In the genomic region with DNA sequence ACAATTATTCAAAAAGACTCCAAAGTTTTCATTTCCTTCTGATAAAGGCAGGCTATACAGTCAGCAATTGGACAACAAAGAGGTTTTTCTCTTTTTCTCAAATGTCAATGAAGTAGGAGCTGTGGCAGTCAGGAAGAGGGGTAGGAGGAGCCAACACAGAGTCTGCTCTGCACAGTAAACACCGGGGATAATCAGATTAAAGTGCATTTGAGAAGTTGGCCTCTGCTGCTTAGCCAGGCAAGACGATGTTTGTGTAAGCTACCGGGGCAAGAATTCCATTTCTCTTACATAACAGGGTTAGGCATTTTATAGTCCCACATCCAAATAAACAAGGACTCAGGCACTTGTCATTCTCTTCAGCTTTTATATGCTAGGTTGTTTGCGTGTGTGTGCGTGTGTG, we compare ENCODE assay signal across 11 mouse cellular contexts.
DNase-seq lines count a peak whose midpoint lies in the region; ATAC-seq and TF ChIP-seq lines count a peak whose summit lies in the region.
"Had no signal": no experiment of that assay in that cellular context is flagged by ENCODE, and none has a peak within 500 bp of the region (broad histone marks: within the 10 kb centered on the region; RNA-seq: fewer than 3 reads in every experiment).

No protein-coding gene starts in this region.

- peak; percentile 70 for DNase-seq in liver, adult 2 months (ENCODE audit: extremely low read depth, low read depth, low spot score)
- no peak for DNase-seq in liver, postnatal 0 days
- peak; percentile 30 for DNase-seq in embryo, embryonic 11 days
- DNase-seq in left cerebral cortex, adult 9 months (ENCODE audit: low spot score in 2 of 2) = no peak
- no peak for DNase-seq in thymus, postnatal 4 days
- no peak for DNase-seq in cerebellum, postnatal 36 days
- DNase-seq: cerebellum, adult 9-11 months had no signal

- no peak for ATAC-seq in liver, postnatal 0 days
- ATAC-seq in kidney, embryonic 15.5 days (replicated peaks; ENCODE audit: low FRiP score) = peak; percentile 92
- ATAC-seq in midbrain, embryonic 16.5 days = peak; percentile 76; the same call in 1 of the 2 replicates
- ATAC-seq: liver, embryonic 12.5 days had no signal

- no peak overlapping the region for H3K4me3 ChIP-seq in liver, adult 2 months (ENCODE audit: insufficient read depth, low read depth, low read length)
- H3K4me3 ChIP-seq in liver, postnatal 0 days (ENCODE audit: low read depth, low read length) = no peak overlapping the region
- no peak overlapping the region for H3K4me3 ChIP-seq in kidney, embryonic 15.5 days (replicated peaks)
- H3K4me3 ChIP-seq in midbrain, embryonic 16.5 days (ENCODE audit: low read depth, low read length) = no peak overlapping the region
- H3K4me3 ChIP-seq: liver, embryonic 12.5 days had no signal

- H3K79me2 ChIP-seq in liver, adult 2 months (ENCODE audit: control insufficient read depth, insufficient read depth, low read length) = no peaks in the 10 kb centered on the region

- TF ChIP-seq CTCF in liver, adult 2 months (IDR thresholded peaks at IDR 0.05; ENCODE audit: low read depth, low read length) = no peak
- TF ChIP-seq CTCF in liver, postnatal 0 days (IDR thresholded peaks at IDR 0.05; ENCODE audit: low read depth) = no peak

- no peak for TF ChIP-seq POLR2A in liver, adult 2 months (IDR thresholded peaks at IDR 0.05; ENCODE audit: extremely low read depth, insufficient read depth, low read length)

- H3K4me1 ChIP-seq in liver, adult 2 months (ENCODE audit: control insufficient read depth, insufficient read depth, low read length) = peaks cover 5% of the 10 kb centered on the region; the same call in 1 of the 2 replicates
- H3K4me1 ChIP-seq in liver, postnatal 0 days (ENCODE audit: insufficient read depth) = no peaks in the 10 kb centered on the region
- H3K4me1 ChIP-seq in kidney, embryonic 15.5 days = peaks cover 8% of the 10 kb centered on the region; the same call in 1 of the 2 replicates
- H3K4me1 ChIP-seq in midbrain, embryonic 16.5 days (ENCODE audit: control insufficient read depth, insufficient read depth, low read length) = 0 out of 2 replicates have a peak, but pooled peaks cover 3% of the 10 kb centered on the region
- H3K4me1 ChIP-seq: liver, embryonic 12.5 days had no signal

- H3K36me3 ChIP-seq in liver, adult 2 months (ENCODE audit: control insufficient read depth, insufficient read depth, low read length) = no peaks in the 10 kb centered on the region
- no peaks in the 10 kb centered on the region for H3K36me3 ChIP-seq in liver, postnatal 0 days (replicated peaks; ENCODE audit: insufficient read depth, low read length)
- H3K36me3 ChIP-seq in kidney, embryonic 15.5 days = no peaks in the 10 kb centered on the region
- H3K36me3 ChIP-seq in midbrain, embryonic 16.5 days (ENCODE audit: control insufficient read depth, insufficient read depth, low read length) = no peaks in the 10 kb centered on the region
- H3K36me3 ChIP-seq: liver, embryonic 12.5 days had no signal

- no peak overlapping the region for H3K27ac ChIP-seq in liver, adult 2 months (replicated peaks; ENCODE audit: insufficient read depth, low read depth, low read length)
- no peak overlapping the region for H3K27ac ChIP-seq in liver, postnatal 0 days (ENCODE audit: low read depth)
- H3K27ac ChIP-seq in kidney, embryonic 15.5 days = peak overlapping the region; percentile 74
- no peak overlapping the region for H3K27ac ChIP-seq in midbrain, embryonic 16.5 days (ENCODE audit: low read length)
- H3K27ac ChIP-seq: liver, embryonic 12.5 days had no signal

- H3K27me3 ChIP-seq in liver, adult 2 months (ENCODE audit: control insufficient read depth, insufficient read depth, low read length) = no peaks in the 10 kb centered on the region
- H3K27me3 ChIP-seq in liver, postnatal 0 days (ENCODE audit: insufficient read depth, low read length) = no peaks in the 10 kb centered on the region
- no peaks in the 10 kb centered on the region for H3K27me3 ChIP-seq in kidney, embryonic 15.5 days
- H3K27me3 ChIP-seq in midbrain, embryonic 16.5 days (ENCODE audit: control insufficient read depth, insufficient read depth, low read depth, low read length) = no peaks in the 10 kb centered on the region
- H3K27me3 ChIP-seq: CH12.LX; liver, embryonic 12.5 days had no signal

- H3K9ac ChIP-seq in liver, adult 2 months (ENCODE audit: low read depth, low read length) = no peak overlapping the region
- no peak overlapping the region for H3K9ac ChIP-seq in liver, postnatal 0 days (replicated peaks)
- H3K9ac ChIP-seq in kidney, embryonic 15.5 days = no peak overlapping the region
- H3K9ac ChIP-seq in midbrain, embryonic 16.5 days (ENCODE audit: low read depth, low read length) = no peak overlapping the region
- H3K9ac ChIP-seq: liver, embryonic 12.5 days had no signal

- H3K4me2 ChIP-seq in liver, postnatal 0 days (ENCODE audit: low read depth, low read length) = no peak overlapping the region
- H3K4me2 ChIP-seq in kidney, embryonic 15.5 days = no peak overlapping the region
- no peak overlapping the region for H3K4me2 ChIP-seq in midbrain, embryonic 16.5 days (ENCODE audit: low read length)
- H3K4me2 ChIP-seq: liver, embryonic 12.5 days had no signal

- no peaks in the 10 kb centered on the region for H3K9me3 ChIP-seq in liver, postnatal 0 days (ENCODE audit: low read length)
- H3K9me3 ChIP-seq in kidney, embryonic 15.5 days (replicated peaks) = no peaks in the 10 kb centered on the region
- H3K9me3 ChIP-seq in midbrain, embryonic 16.5 days (replicated peaks; ENCODE audit: control insufficient read depth, low read length, poor library complexity, severe bottlenecking) = no peaks in the 10 kb centered on the region
- H3K9me3 ChIP-seq: liver, embryonic 12.5 days had no signal

- WGBS in liver, adult 2 months = 34% methylated on average over 5 of the region's 5 CpGs
- WGBS in liver, postnatal 0 days (ENCODE audit: insufficient replicate concordance) = 48% methylated on average over 5 of the region's 5 CpGs
- 31% methylated on average over 5 of the region's 5 CpGs for WGBS in kidney, embryonic 15.5 days
- WGBS in midbrain, embryonic 16.5 days = 16% methylated on average over 5 of the region's 5 CpGs

- no peak for TF ChIP-seq EP300 in liver, postnatal 0 days (IDR thresholded peaks at IDR 0.05; ENCODE audit: low read depth)

Comparison
In these comparisons a context has a peak if more than half of its experiments do, and no peak if none do; other contexts are left out.
1. DNase-seq: peak in liver, adult 2 months (single experiment) and embryo, embryonic 11 days (single experiment); none in liver, postnatal 0 days (single experiment), left cerebral cortex, adult 9 months (0 of 2), thymus, postnatal 4 days (single experiment) and cerebellum, postnatal 36 days (0 of 2).